Comparison of ENCODE assay signal across 24 mouse cellular contexts in genomic region chr14:62842495-62842894, GRCm38 (mm10). TPM values are rescaled to one million over a fixed set of nuclear protein-coding genes. Genes with fewer than 3 reads are reported as not detected.
DNase-seq lines count a peak whose midpoint lies in the region; ATAC-seq and TF ChIP-seq lines count a peak whose summit lies in the region.
"Had no signal": no experiment of that assay in that cellular context is flagged by ENCODE, and none has a peak within 500 bp of the region (broad histone marks: within the 10 kb centered on the region; RNA-seq: fewer than 3 reads in every experiment).

No protein-coding gene starts in this region.

- DNase-seq in gastrocnemius, adult 2 months: no peak
- no peak for DNase-seq in gastrocnemius, postnatal 4 days (ENCODE audit: low spot score in 2 of 2)
- DNase-seq in liver, adult 2 months (ENCODE audit: extremely low read depth, low read depth, low spot score): peak; percentile 38
- no peak for DNase-seq in liver, embryonic 11.5 days (ENCODE audit: low spot score)
- DNase-seq in embryonic facial prominence, embryonic 11.5 days (ENCODE audit: low spot score): peak; percentile 55
- no peak for DNase-seq in hindbrain, embryonic 11.5 days (ENCODE audit: low spot score)
- DNase-seq in cerebellum, adult 11 months: no peak
- DNase-seq: adrenal gland, postnatal 10 days; cerebellum, adult 9-10 months; forebrain, postnatal 0 days; gastrocnemius, postnatal 36 days; heart, postnatal 36 days; kidney, adult 18-20 months; kidney, postnatal 25 days had no signal

- no peaks in the 10 kb centered on the region for H3K27me3 ChIP-seq in liver, adult 2 months (ENCODE audit: control insufficient read depth, insufficient read depth, low read length)
- H3K27me3 ChIP-seq in liver, embryonic 11.5 days (replicated peaks; ENCODE audit: control insufficient read depth, insufficient read depth, low read length): no peaks in the 10 kb centered on the region
- no peaks in the 10 kb centered on the region for H3K27me3 ChIP-seq in embryonic facial prominence, embryonic 11.5 days (ENCODE audit: control insufficient read depth, insufficient read depth, low read length)
- no peaks in the 10 kb centered on the region for H3K27me3 ChIP-seq in hindbrain, embryonic 11.5 days (ENCODE audit: control insufficient read depth, insufficient read depth, low read length)
- H3K27me3 ChIP-seq: heart, embryonic 13.5 days; neural tube, embryonic 15.5 days had no signal

- H3K79me2 ChIP-seq in liver, adult 2 months (ENCODE audit: control insufficient read depth, insufficient read depth, low read length): peaks cover 27% of the 10 kb centered on the region; the same call in 1 of the 2 replicates

- no peak for ATAC-seq in liver, embryonic 11.5 days (replicated peaks; ENCODE audit: low FRiP score)
- ATAC-seq in embryonic facial prominence, embryonic 11.5 days (replicated peaks; ENCODE audit: insufficient number of reproducible peaks, low FRiP score, low TSS enrichment, low read depth): no peak
- peak; percentile 18 for ATAC-seq in megakaryocyte, adult 5-6 weeks (ENCODE audit: poor library complexity, severe bottlenecking)
- ATAC-seq in hindbrain, embryonic 11.5 days (ENCODE audit: low FRiP score): no peak
- ATAC-seq: activated CD4-positive, CD25-positive, alpha-beta regulatory T cell, adult 4 months; forebrain, postnatal 0 days; inflammation-experienced regulatory T-cells, adult 6 months; lung, postnatal 0 days had no signal

- H3K4me1 ChIP-seq in liver, adult 2 months (ENCODE audit: control insufficient read depth, insufficient read depth, low read length): peaks cover 28% of the 10 kb centered on the region
- 0 out of 2 replicates have a peak, but pooled peaks cover 5% of the 10 kb centered on the region for H3K4me1 ChIP-seq in liver, embryonic 11.5 days (replicated peaks; ENCODE audit: control insufficient read depth, insufficient read depth, low read length)
- H3K4me1 ChIP-seq in embryonic facial prominence, embryonic 11.5 days (ENCODE audit: control insufficient read depth, insufficient read depth, low read length): peaks cover 10% of the 10 kb centered on the region; the same call in 1 of the 2 replicates
- H3K4me1 ChIP-seq in hindbrain, embryonic 11.5 days (replicated peaks; ENCODE audit: control insufficient read depth, insufficient read depth, low read length): no peaks in the 10 kb centered on the region; the same call in 1 of the 2 replicates

- no peak overlapping the region for H3K4me2 ChIP-seq in liver, embryonic 11.5 days
- H3K4me2 ChIP-seq in embryonic facial prominence, embryonic 11.5 days (ENCODE audit: low read depth, low read length): no peak overlapping the region
- H3K4me2 ChIP-seq in hindbrain, embryonic 11.5 days (replicated peaks; ENCODE audit: low read depth, low read length): no peak overlapping the region
- H3K4me2 ChIP-seq: heart, embryonic 13.5 days; hindbrain, embryonic 14.5 days; midbrain, embryonic 11.5 days; neural tube, embryonic 15.5 days had no signal

- intact Hi-C loops in gastrocnemius, adult 2 months (cut with DNase I): no loop called here

- H3K9me3 ChIP-seq in liver, embryonic 11.5 days (ENCODE audit: control insufficient read depth, low read length): no peaks in the 10 kb centered on the region
- H3K9me3 ChIP-seq in embryonic facial prominence, embryonic 11.5 days (replicated peaks; ENCODE audit: control insufficient read depth, low read length): no peaks in the 10 kb centered on the region
- H3K9me3 ChIP-seq in hindbrain, embryonic 11.5 days (ENCODE audit: control insufficient read depth, low read length): no peaks in the 10 kb centered on the region
- H3K9me3 ChIP-seq: heart, embryonic 13.5 days; neural tube, embryonic 15.5 days had no signal

- no peaks in the 10 kb centered on the region for H3K36me3 ChIP-seq in liver, adult 2 months (ENCODE audit: control insufficient read depth, insufficient read depth, low read length)
- no peaks in the 10 kb centered on the region for H3K36me3 ChIP-seq in liver, embryonic 11.5 days (ENCODE audit: control insufficient read depth, insufficient read depth, low read length)
- H3K36me3 ChIP-seq in embryonic facial prominence, embryonic 11.5 days (replicated peaks; ENCODE audit: control insufficient read depth, insufficient read depth, low read depth, low read length): no peaks in the 10 kb centered on the region
- H3K36me3 ChIP-seq in hindbrain, embryonic 11.5 days (ENCODE audit: control insufficient read depth, insufficient read depth, low read length): no peaks in the 10 kb centered on the region
- H3K36me3 ChIP-seq: neural tube, embryonic 15.5 days had no signal

- no peak for TF ChIP-seq POLR2A in liver, adult 2 months (IDR thresholded peaks at IDR 0.05; ENCODE audit: extremely low read depth, insufficient read depth, low read length)

- H3K4me3 ChIP-seq in gastrocnemius, adult 2 months: no peak overlapping the region
- H3K4me3 ChIP-seq in liver, adult 2 months (ENCODE audit: insufficient read depth, low read depth, low read length): no peak overlapping the region
- H3K4me3 ChIP-seq in liver, embryonic 11.5 days (ENCODE audit: low read depth, low read length): no peak overlapping the region
- no peak overlapping the region for H3K4me3 ChIP-seq in embryonic facial prominence, embryonic 11.5 days (ENCODE audit: low read depth, low read length)
- H3K4me3 ChIP-seq in hindbrain, embryonic 11.5 days (ENCODE audit: low read depth, low read length): no peak overlapping the region
- H3K4me3 ChIP-seq: heart, embryonic 13.5 days; layer of hippocampus, adult 2 months; neural tube, embryonic 15.5 days had no signal

- H3K27ac ChIP-seq in gastrocnemius, adult 2 months: peak overlapping the region; percentile 92
- H3K27ac ChIP-seq in liver, adult 2 months (replicated peaks; ENCODE audit: insufficient read depth, low read depth, low read length): peak overlapping the region; percentile 16; the same call in 1 of the 2 replicates
- no peak overlapping the region for H3K27ac ChIP-seq in liver, embryonic 11.5 days (ENCODE audit: low read depth, low read length)
- H3K27ac ChIP-seq in embryonic facial prominence, embryonic 11.5 days (replicated peaks; ENCODE audit: low read depth, low read length): no peak overlapping the region
- H3K27ac ChIP-seq in hindbrain, embryonic 11.5 days (ENCODE audit: low read depth, low read length): no peak overlapping the region
- H3K27ac ChIP-seq: heart, embryonic 13.5 days; hindbrain, embryonic 14.5 days; layer of hippocampus, adult 2 months; neural tube, embryonic 15.5 days; stomach, postnatal 0 days had no signal

- TF ChIP-seq CTCF in gastrocnemius, adult 2 months (IDR thresholded peaks at IDR 0.05): no peak
- TF ChIP-seq CTCF in liver, adult 2 months (IDR thresholded peaks at IDR 0.05; ENCODE audit: low read depth, low read length): no peak

- no peak overlapping the region for H3K9ac ChIP-seq in liver, adult 2 months (ENCODE audit: low read depth, low read length)
- H3K9ac ChIP-seq in liver, embryonic 11.5 days (ENCODE audit: low read depth, low read length): no peak overlapping the region
- no peak overlapping the region for H3K9ac ChIP-seq in embryonic facial prominence, embryonic 11.5 days (replicated peaks; ENCODE audit: low read length)
- no peak overlapping the region for H3K9ac ChIP-seq in hindbrain, embryonic 11.5 days (ENCODE audit: low read depth, low read length)
- H3K9ac ChIP-seq: forebrain, postnatal 0 days; heart, embryonic 13.5 days; hindbrain, embryonic 14.5 days; neural tube, embryonic 15.5 days had no signal

RNA-seq across cellular contexts. Expression of gene Wdfy2, which starts 5.0 kb away (rescaled TPM):
- total RNA-seq in gastrocnemius, adult 2 months (2021): 1 to 10 TPM; 8.0 TPM
- total RNA-seq in gastrocnemius, postnatal 4 days (2021): 10 to 100 TPM; 12.4 to 14.0 TPM
- total RNA-seq in liver, adult 2 months (2014; rRNA removed): 10.7 and 11.5 TPM in 2 replicates
- polyA plus RNA-seq in liver, adult 2 months (2012; rRNA removed): 4.8 and 6.1 TPM in 2 replicates
- polyA plus RNA-seq in liver, embryonic 11.5 days (2014; fragmentation: Nextera tagmentation; extraction: Ambion mirVana): 6.0 and 6.7 TPM in 2 replicates
- polyA plus RNA-seq in embryonic facial prominence, embryonic 11.5 days (2014; fragmentation: Nextera tagmentation; extraction: Ambion mirVana): 12.2 and 13.3 TPM in 2 replicates
- 35.4 and 35.8 TPM in 2 replicates for total RNA-seq in megakaryocyte, adult 5-6 weeks (2015)
- total RNA-seq in megakaryocyte, adult 5-6 weeks (2017): 45.7 and 51.7 TPM in 2 replicates
- polyA plus RNA-seq in hindbrain, embryonic 11.5 days (2014; fragmentation: Nextera tagmentation; extraction: Ambion mirVana): 12.5 and 17.0 TPM in 2 replicates

Comparison
In these comparisons a context has a peak if more than half of its experiments do, and no peak if none do; other contexts are left out.
1. DNase-seq: peak in liver, adult 2 months (single experiment) and embryonic facial prominence, embryonic 11.5 days (single experiment); none in gastrocnemius, adult 2 months (single experiment), gastrocnemius, postnatal 4 days (0 of 2), liver, embryonic 11.5 days (single experiment), hindbrain, embryonic 11.5 days (single experiment) and cerebellum, adult 11 months (single experiment).
2. H3K27ac ChIP-seq: peak in gastrocnemius, adult 2 months (single experiment) and liver, adult 2 months (single experiment); none in liver, embryonic 11.5 days (single experiment), embryonic facial prominence, embryonic 11.5 days (single experiment) and hindbrain, embryonic 11.5 days (single experiment).